Mouse (Mus musculus) thymus, postnatal 10 days (tissue): ENCODE data around the gene Usp28.
A peak's percentile ranks its signal among the peaks of the same experiment; 100 is the strongest.
"Not testable (repeated sequence)": the region's sequence is repeated elsewhere in the genome, so short reads cannot be mapped to it uniquely, and the experiment has no call there.

Experiments used
- DNase-seq, 2 experiments: peaks; one replicate each; pipeline ENCODE4 v3.0.0; 2021; ENCODE audit warnings: low spot score in 2 of 2

Usp28 gene

GRCm38 (mm10) chr9:48984845-48985707, at the start of gene Usp28:
Gene Usp28, plus strand, starts transcription at chr9:48985375.
- DNase-seq: peak; percentile 99

GRCm38 (mm10) chr9:48942349-48942748, 42.8 kb upstream of the Usp28 start:
- DNase-seq: no peak

DNA sequence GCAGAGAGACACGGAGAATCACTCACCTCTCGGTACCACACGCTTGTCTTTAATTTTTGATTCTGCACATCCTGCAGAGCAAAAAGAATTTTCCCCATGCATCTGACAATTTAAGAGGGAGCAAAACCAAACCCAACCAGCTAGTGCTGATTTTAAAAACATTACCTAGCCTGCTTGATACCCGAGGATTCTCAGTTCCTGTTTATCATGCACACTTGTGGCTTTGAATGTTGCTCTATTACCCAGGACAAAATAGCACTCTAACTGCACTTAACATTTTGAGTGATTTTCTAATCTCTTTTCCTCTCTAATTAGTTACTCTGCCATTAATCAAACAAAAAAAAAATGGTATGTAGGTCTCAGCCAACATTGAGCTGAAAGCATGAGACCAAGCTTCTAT, 37.6 kb upstream of the Usp28 start:
- DNase-seq: no peak

GRCm38 (mm10) chr9:48961314-48961713, 23.9 kb upstream of the Usp28 start:
- no peak for DNase-seq

DNA sequence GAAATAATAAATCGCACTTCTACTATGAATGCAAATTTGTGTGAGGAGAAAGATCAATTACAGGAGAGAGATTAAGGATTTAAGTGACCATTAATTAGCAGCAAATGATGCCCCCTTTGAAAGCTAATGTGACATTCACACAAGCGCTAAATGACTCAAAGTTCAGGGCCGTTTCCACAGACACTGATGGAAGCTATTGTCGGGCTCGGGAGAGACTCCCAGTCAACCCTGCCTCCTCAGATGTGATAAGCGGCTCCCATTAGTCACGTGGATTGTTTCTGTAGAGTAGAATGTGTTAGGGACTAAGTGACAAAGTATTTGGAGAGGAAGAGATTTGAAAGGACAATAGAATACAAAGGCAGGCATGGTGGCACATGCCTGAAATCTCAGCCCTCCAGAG, 23.0 kb upstream of the Usp28 start:
- no peak for DNase-seq

DNA sequence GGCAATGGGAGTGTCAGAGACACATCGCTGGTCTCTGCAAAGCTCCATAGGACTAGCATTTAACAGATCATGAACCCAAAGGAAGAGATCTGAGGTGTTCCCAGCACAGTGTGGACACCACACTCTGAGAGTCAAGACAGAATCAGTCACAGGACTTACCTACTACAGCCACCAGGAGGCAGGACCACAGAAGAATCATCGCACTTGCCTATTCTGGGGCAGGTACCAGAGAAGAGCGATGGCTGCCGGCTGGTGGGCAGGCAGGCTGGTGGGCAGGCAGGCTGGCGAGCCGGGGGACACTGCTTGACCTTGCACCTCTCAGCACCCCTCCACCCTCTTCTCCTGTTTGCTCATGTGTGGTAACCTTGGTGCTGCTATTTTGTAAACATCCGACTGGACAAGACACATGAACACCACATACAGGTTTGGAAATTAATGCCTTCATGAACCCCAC, 20.6 kb upstream of the Usp28 start, which contains the start of gene Htr3b:
Gene Htr3b (minus strand): TSS at position 404 of the 454 bp plus-strand sequence.
- no peak for DNase-seq

DNA sequence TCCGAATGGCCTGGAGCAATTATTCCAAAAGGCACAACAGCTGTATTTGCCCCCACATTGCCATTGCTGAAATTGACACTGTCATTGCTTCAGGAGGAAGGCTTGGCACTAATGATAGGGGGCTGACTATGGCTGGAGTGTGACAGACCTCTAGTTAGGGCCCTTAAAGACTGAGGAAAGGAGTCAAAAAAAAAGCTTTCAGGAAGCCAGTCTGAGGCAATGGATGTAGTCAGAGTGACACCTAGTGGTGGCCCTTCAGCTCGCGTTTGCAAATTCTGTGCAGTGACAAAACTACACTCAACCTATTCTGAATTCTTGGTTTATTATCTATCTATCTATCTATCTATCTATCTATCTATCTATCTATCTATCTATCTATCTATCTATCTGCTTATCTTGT, 12.7 kb upstream of the Usp28 start:
- peak in 1 of 2 experiments; percentile 41 for DNase-seq

DNA sequence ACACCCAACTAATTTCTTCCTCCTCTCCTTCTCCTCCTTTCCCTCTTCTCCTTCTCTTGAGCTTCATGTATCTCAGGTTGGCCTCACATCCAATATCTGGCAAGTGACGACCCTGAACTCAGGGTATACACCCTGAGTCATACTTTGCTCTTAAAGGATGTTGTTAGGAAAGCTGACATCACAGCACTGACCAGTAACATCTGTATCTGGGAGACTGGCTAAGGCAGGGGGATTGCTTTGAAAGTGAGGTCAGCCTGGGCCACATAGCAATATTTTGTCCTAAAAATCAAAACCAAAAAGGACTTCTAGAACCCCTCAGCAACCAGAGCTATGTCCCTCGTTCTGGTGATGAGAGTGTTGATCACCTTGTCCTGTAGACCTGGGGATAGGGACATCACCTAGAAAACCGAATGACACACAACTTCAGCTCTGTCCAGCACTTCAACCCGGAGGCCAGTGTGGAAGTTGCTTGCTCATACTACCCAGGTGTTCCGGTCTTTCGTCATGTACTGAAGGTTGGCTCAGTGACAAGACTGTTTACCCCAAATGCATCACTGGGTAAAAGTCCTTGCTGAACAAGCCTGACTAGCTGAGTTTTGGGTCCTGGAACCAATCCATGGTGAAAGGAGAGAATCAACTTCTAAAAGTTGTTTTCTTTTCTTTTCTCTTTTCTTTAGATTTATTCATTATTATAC, 8.4 kb upstream of the Usp28 start:
- no peak for DNase-seq

DNA sequence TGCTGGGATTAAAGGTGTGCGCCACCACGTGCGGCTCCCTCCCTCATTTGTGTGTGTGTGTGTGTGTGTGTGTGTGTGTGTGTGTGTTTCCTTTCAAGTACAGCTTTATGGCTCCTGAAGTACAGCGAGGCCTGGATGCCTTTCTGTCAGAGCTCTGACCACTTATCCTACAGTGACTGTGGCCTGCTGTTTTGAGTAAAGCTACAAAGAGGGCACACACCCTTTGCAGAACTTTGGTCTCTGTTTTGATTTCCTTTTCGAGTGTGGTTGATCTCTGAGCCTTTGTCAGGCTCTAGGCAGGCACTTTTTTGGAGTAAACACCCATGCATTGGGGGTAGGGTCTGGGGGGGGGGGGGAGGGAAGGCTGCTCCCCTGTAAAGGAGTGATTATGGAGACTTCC, 4.8 kb upstream of the Usp28 start:
- no peak for DNase-seq

GRCm38 (mm10) chr9:48980781-48981180, 4.4 kb upstream of the Usp28 start:
- no peak for DNase-seq

- no peak for DNase-seq
Observed at GRCm38 (mm10) chr9:48981827-48982226, 3.3 kb upstream of the Usp28 start.

- not testable (repeated sequence) for DNase-seq
Observed at GRCm38 (mm10) chr9:48983801-48984200, 1.4 kb upstream of the Usp28 start.

GRCm38 (mm10) chr9:48984320-48984844, 793 bp upstream of the Usp28 start:
- DNase-seq: peak in 1 of 2 experiments; percentile 5

DNA sequence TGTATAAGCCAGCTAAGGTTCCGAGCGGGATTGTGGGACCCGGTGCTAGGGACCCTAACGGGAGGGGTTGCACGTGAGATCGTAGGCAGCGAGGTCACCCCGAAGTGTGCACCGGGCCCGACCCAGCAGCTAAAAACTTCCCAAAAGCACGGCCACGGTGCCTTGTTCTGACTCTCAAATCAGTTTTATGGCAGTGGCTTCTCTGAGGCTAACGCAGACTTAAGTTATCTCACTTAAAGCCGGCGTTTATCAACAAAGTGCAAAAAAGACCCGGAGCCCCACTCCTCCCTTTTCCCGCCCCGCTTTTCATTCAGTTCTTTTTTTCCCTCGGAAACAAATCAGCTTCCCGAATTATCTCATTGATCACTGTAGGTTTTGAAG, 523 bp downstream of the Usp28 start:
- DNase-seq: no peak

DNA sequence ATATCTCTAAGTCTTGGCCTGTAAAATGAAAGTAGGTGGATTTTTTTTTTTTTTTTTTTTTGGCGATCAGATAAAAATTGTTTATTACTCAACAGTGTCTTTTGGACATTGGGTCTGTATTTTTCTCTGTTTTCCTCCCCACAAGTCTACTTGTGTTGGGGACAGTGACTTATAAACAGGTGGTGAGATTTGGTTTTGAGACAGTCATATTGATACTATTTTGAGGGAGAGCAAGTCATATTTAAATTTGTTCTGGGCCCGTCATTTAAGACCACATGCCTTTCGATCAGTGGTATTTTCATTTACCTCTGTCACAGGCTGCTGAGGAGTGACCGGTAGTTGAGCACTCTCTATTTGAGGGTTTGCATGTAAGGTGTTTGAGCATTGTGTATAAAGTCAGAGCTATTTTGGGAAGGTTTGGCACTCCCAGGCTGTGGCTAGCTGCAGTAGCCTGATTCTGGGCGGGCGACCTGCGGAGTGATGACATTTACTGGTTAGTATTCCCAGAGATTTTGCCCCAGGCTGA, 1.5 kb downstream of the Usp28 start:
- DNase-seq: no peak

DNA sequence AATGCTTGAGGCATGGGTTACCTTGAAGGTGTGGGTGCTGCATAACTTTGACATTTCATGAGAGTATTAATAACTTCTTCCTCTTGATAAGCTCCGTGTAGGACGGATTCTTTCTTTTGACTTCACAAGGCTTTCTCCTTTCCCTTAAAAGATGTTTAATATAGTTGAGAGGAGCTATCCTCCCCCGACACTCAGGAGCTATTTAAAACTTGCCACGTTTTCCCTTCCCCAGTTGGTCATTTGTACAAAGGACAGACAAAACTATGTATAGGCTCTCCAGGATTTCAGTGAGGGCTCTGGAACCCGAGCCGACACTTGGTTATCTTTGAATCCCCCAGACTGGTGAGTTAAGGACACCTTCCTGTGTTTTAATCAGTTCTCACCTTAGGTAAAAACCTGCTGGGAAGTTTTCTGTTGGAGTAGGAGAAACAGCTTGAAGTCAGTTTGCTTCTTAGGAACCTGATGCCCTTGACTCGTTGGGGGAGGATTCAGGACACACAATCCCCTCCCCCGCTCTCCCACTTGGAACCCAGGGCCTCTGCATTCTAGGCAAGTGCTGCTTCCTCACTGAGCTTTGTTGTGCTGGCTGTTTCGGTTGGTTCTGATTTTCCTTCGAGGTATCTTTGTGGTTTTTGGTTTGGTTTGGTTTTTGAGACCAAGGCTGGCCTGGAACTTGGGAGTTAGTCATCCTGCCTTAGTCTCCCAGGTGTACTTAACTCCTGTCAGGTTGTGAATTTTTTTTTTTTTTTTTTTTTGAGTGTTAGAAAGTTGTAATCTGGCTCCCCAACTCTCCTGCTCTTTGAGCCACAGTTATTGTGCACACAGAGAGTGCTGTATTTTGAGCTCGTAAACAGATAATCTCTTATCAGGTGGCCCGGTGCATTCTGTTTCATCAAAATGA, 2.3 kb downstream of the Usp28 start:
- DNase-seq: no peak

DNA sequence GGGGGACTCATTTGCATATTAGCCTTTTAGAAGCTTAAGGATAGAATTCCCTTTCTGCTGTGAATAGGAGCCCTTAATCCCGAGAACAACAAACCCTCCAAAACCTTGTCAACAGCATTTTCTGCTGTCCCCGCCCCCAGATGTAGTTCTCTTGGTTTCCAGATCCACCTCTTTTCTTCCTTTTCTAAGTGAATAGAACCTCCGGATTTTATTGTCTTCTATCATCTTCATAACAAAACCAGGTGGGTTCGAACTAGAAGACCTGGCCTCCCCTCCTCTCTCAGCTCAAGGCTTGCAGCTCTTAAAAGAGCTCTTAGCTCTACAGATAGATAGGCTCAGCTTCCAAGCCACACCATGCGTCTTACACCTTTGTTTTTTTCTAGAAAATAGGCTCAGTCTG, 6.5 kb downstream of the Usp28 start:
- DNase-seq: no peak

GRCm38 (mm10) chr9:48994779-48995178, 9.6 kb downstream of the Usp28 start:
- no peak for DNase-seq

GRCm38 (mm10) chr9:48995735-48996134, 10.6 kb downstream of the Usp28 start:
- DNase-seq: no peak

GRCm38 (mm10) chr9:48999256-48999655, 14.1 kb downstream of the Usp28 start:
- no peak for DNase-seq

DNA sequence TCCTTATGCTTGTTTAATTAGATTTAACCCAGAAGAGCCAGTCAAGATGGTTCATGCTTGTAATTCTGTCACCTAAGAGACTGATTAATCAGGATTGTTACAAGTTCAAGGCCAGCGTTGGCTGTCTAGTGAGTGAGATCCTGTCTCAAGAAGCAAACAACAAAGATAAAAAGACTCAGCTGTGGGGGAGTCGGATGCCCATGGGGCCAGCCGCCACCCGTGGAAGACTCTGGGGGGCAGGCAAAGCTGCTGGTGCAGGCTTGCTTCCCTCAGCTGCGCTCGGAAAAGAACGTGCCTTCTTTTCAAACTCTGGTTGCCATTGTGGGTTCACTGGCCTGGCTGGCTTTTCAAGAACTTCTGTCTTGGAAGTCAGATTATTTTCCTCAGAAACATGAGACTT, 30.6 kb downstream of the Usp28 start:
- no peak for DNase-seq
